Mouse (Mus musculus): ENCODE measurements at regions not wholly inside any gene's neighbourhood (a gene's known extent, or its start where the extent isn't known, plus 50 kb on each side); places are given as distances from the start of the nearest gene placed in this dataset.

DNA sequence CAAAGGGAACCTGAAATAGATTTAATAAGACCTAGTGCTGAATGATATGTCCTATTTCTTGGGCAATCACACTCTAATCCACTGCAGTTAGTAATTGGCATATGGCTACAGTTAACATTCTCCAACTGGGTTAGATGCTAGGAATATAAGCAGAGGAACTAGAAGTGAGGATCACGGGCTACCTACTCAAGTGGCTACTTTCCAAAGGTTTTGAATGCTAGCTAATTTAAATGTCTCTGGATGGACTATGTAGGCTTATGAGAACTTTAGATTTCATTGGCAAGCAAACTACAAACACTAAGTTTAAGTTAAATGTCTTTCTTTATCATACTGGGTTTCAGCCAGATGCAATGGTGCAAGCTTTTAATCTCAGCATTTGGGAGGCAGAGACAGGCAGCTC is 166.6 kb downstream of the Ifng start:
- TF ChIP-seq CTCF (IDR thresholded peaks at IDR 0.05; ENCODE audit: low read depth, low read length) = no peak
- TF ChIP-seq TAL1 (conservative IDR thresholded peaks at IDR 0.05; ENCODE audit: low read depth, low read length) = no peak

Data from G1E (cell line).